Mouse (Mus musculus): ENCODE data around the gene Epm2aip1.
A peak's percentile ranks its signal among the peaks of the same experiment; 100 is the strongest.

Epm2aip1 gene

GRCm38 (mm10) chr9:111289294-111289831 is 17.6 kb downstream of the Epm2aip1 start:
- DNase-seq: no peak

- DNase-seq: peak; percentile 90
These were observed 18.2 kb downstream of the Epm2aip1 start for GRCm38 (mm10) chr9:111289832-111290339.

GRCm38 (mm10) chr9:111290539-111291100 is 18.9 kb downstream of the Epm2aip1 start:
- DNase-seq: no peak

GRCm38 (mm10) chr9:111293234-111293633 is 21.5 kb downstream of the Epm2aip1 start:
- DNase-seq: no peak

GRCm38 (mm10) chr9:111294911-111295310 is 23.2 kb downstream of the Epm2aip1 start:
- DNase-seq: no peak

- no peak for DNase-seq
These were observed 23.6 kb downstream of the Epm2aip1 start for GRCm38 (mm10) chr9:111295323-111295722.

- no peak for DNase-seq
These were observed 24.7 kb downstream of the Epm2aip1 start for GRCm38 (mm10) chr9:111296433-111296832.

GRCm38 (mm10) chr9:111298606-111299005 is 26.9 kb downstream of the Epm2aip1 start:
- no peak for DNase-seq

GRCm38 (mm10) chr9:111302196-111302831 is 30.6 kb downstream of the Epm2aip1 start:
- DNase-seq: no peak

- no peak for DNase-seq
These were observed 32.3 kb downstream of the Epm2aip1 start for GRCm38 (mm10) chr9:111304036-111304435.

- no peak for DNase-seq
These were observed 34.4 kb downstream of the Epm2aip1 start for GRCm38 (mm10) chr9:111306142-111306541.

GRCm38 (mm10) chr9:111311031-111311842 is 39.5 kb downstream of the Epm2aip1 start, which contains the start of gene Trank1:
Gene Trank1, plus strand, starts transcription at chr9:111311739.
- peak; percentile 71 for DNase-seq

- peak; percentile 43 for DNase-seq
These were observed 40.2 kb downstream of the Epm2aip1 start for GRCm38 (mm10) chr9:111311843-111312441.

- DNase-seq: peak; percentile 51
These were observed 40.9 kb downstream of the Epm2aip1 start for GRCm38 (mm10) chr9:111312442-111313141.

GRCm38 (mm10) chr9:111313299-111313698 is 41.6 kb downstream of the Epm2aip1 start:
- no peak for DNase-seq

GRCm38 (mm10) chr9:111313793-111314192 is 42.1 kb downstream of the Epm2aip1 start:
- no peak for DNase-seq

GRCm38 (mm10) chr9:111314219-111314618 is 42.5 kb downstream of the Epm2aip1 start:
- DNase-seq: peak; percentile 62

- DNase-seq: no peak
These were observed 49.2 kb downstream of the Epm2aip1 start for GRCm38 (mm10) chr9:111320912-111321311.

GRCm38 (mm10) chr9:111324881-111325280 is 53.2 kb downstream of the Epm2aip1 start:
- DNase-seq: no peak
